24 mouse cellular contexts compared by ENCODE assay signal in genomic region chr17:44212960-44213619, GRCm38 (mm10).
"Had no signal": no experiment of that assay in that cellular context is flagged by ENCODE, and none has a peak within 500 bp of the region (broad histone marks: within the 10 kb centered on the region; RNA-seq: fewer than 3 reads in every experiment).

No protein-coding gene starts in this region.

- H3K27ac ChIP-seq: forebrain, embryonic 15.5 days; heart, embryonic 10.5 days; hindbrain, embryonic 10.5 days; hindbrain, embryonic 12.5 days; hindbrain, embryonic 14.5 days; intestine, embryonic 15.5 days; layer of hippocampus, adult 2 months; left cerebral cortex, adult 2 months; limb, embryonic 10.5 days; limb, embryonic 12.5 days had no signal

- H3K36me3 ChIP-seq: forebrain, embryonic 15.5 days; heart, embryonic 10.5 days; heart, embryonic 12.5 days; hindbrain, embryonic 10.5 days; hindbrain, embryonic 12.5 days; intestine, embryonic 15.5 days; limb, embryonic 10.5 days; limb, embryonic 12.5 days had no signal

- H3K4me1 ChIP-seq: forebrain, embryonic 15.5 days; hindbrain, embryonic 10.5 days; hindbrain, embryonic 12.5 days; limb, embryonic 10.5 days; limb, embryonic 12.5 days had no signal

- H3K9me3 ChIP-seq: forebrain, embryonic 15.5 days; heart, embryonic 10.5 days; heart, embryonic 12.5 days; hindbrain, embryonic 10.5 days; hindbrain, embryonic 12.5 days; intestine, embryonic 15.5 days; limb, embryonic 10.5 days; limb, embryonic 12.5 days had no signal

- DNase-seq: forebrain, postnatal 0 days; gastrocnemius, postnatal 25 days; heart, adult 18-20 months; heart, postnatal 10 days; heart, postnatal 4 days; kidney, adult 18-20 months; kidney, adult 8-10 months; kidney, postnatal 10 days; kidney, postnatal 25 days; kidney, postnatal 4 days had no signal

- H3K4me2 ChIP-seq: forebrain, embryonic 15.5 days; heart, embryonic 12.5 days; hindbrain, embryonic 12.5 days; hindbrain, embryonic 14.5 days; intestine, embryonic 15.5 days; limb, embryonic 12.5 days had no signal

- ATAC-seq: forebrain, embryonic 15.5 days; forebrain, postnatal 0 days; hindbrain, embryonic 16.5 days; inflammation-experienced regulatory T-cells, adult 6 months; intestine, embryonic 15.5 days; intestine, postnatal 0 days had no signal

- H3K4me3 ChIP-seq: forebrain, embryonic 15.5 days; heart, embryonic 10.5 days; heart, embryonic 12.5 days; hindbrain, embryonic 10.5 days; hindbrain, embryonic 12.5 days; intestine, embryonic 15.5 days; layer of hippocampus, adult 2 months; left cerebral cortex, adult 2 months; limb, embryonic 10.5 days; limb, embryonic 12.5 days had no signal

- H3K9ac ChIP-seq: forebrain, embryonic 15.5 days; forebrain, postnatal 0 days; heart, embryonic 12.5 days; hindbrain, embryonic 12.5 days; hindbrain, embryonic 14.5 days; intestine, embryonic 15.5 days; limb, embryonic 12.5 days had no signal

- H3K27me3 ChIP-seq: forebrain, embryonic 15.5 days; heart, embryonic 12.5 days; hindbrain, embryonic 12.5 days; intestine, embryonic 15.5 days; limb, embryonic 12.5 days had no signal
